25 mouse cellular contexts compared by ENCODE assay signal in genomic region chr9:95079951-95080350, GRCm38 (mm10).
"Had no signal": no experiment of that assay in that cellular context is flagged by ENCODE, and none has a peak within 500 bp of the region (broad histone marks: within the 10 kb centered on the region; RNA-seq: fewer than 3 reads in every experiment).

No protein-coding gene starts in this region.

- H3K4me2 ChIP-seq: heart, embryonic 11.5 days; heart, embryonic 13.5 days; heart, embryonic 15.5 days; hindbrain, embryonic 13.5 days; hindbrain, embryonic 15.5 days; limb, embryonic 12.5 days; liver, embryonic 11.5 days; liver, embryonic 13.5 days; liver, embryonic 15.5 days had no signal

- H3K27me3 ChIP-seq: heart, embryonic 13.5 days; heart, embryonic 15.5 days; hindbrain, embryonic 15.5 days; limb, embryonic 12.5 days; liver, embryonic 13.5 days; liver, embryonic 15.5 days had no signal

- DNase-seq: forebrain, postnatal 0 days; gastrocnemius, postnatal 14 days; gastrocnemius, postnatal 36 days; heart, adult 18-20 months; heart, postnatal 14 days; heart, postnatal 36 days; kidney, adult 11 months; kidney, adult 9 months; kidney, postnatal 14 days; layer of hippocampus, adult 9-11 months; layer of hippocampus, postnatal 36 days; left cerebral cortex, postnatal 4 days; liver; liver, embryonic 13.5 days; liver, postnatal 0 days had no signal

- H3K36me3 ChIP-seq: heart, embryonic 13.5 days; heart, embryonic 15.5 days; hindbrain, embryonic 13.5 days; hindbrain, embryonic 15.5 days; limb, embryonic 12.5 days; liver, embryonic 13.5 days; liver, embryonic 15.5 days had no signal

- H3K9ac ChIP-seq: forebrain, postnatal 0 days; heart, embryonic 13.5 days; heart, embryonic 15.5 days; hindbrain, embryonic 13.5 days; hindbrain, embryonic 15.5 days; limb, embryonic 12.5 days; liver, embryonic 13.5 days; liver, embryonic 15.5 days; liver, postnatal 0 days had no signal

- H3K4me1 ChIP-seq: heart, embryonic 13.5 days; heart, embryonic 15.5 days; liver, embryonic 13.5 days; liver, embryonic 15.5 days had no signal

- H3K9me3 ChIP-seq: heart, embryonic 13.5 days; heart, embryonic 15.5 days; hindbrain, embryonic 13.5 days; hindbrain, embryonic 15.5 days; limb, embryonic 12.5 days; liver, embryonic 13.5 days; liver, embryonic 15.5 days had no signal

- H3K4me3 ChIP-seq: heart, embryonic 13.5 days; heart, embryonic 15.5 days; hindbrain, embryonic 13.5 days; hindbrain, embryonic 15.5 days; limb, embryonic 12.5 days; liver, embryonic 13.5 days; liver, embryonic 15.5 days had no signal

- ATAC-seq: forebrain, postnatal 0 days; hindbrain, postnatal 0 days; intestine, embryonic 16.5 days; liver, postnatal 0 days had no signal

- H3K27ac ChIP-seq: heart, embryonic 13.5 days; heart, embryonic 15.5 days; hindbrain, embryonic 13.5 days; hindbrain, embryonic 15.5 days; hindbrain, postnatal 0 days; limb, embryonic 12.5 days; liver, embryonic 13.5 days; liver, embryonic 15.5 days had no signal
